Mouse (Mus musculus) neural tube, embryonic 14.5 days (tissue): ENCODE data around the gene Map3k13. TPM values are rescaled to one million over a fixed set of nuclear protein-coding genes. Genes with fewer than 3 reads are reported as not detected.

Source experiments
- ATAC-seq: fragments of 200-750 bp; cut with Nextera tagmentation; 2 replicates; pipeline ENCODE4 v1.8.0; 2017; ENCODE audit warnings: low read depth, mild to moderate bottlenecking, moderate TSS enrichment, moderate library complexity
- H3K27ac ChIP-seq: fragments of 300-500 bp; sonication (generic); 2 replicates; pipeline ENCODE4 v1.5.1; 2014; ENCODE audit warnings: low read depth, mild to moderate bottlenecking, control low read depth, low read length, moderate library complexity, mixed read lengths
- H3K27me3 ChIP-seq: fragments of 300-500 bp; sonication (generic); 2 replicates; pipeline ENCODE4 v1.6.1; 2014; ENCODE audit warnings: low read length; ENCODE audit not compliant: control insufficient read depth, insufficient read depth
- H3K36me3 ChIP-seq: fragments of 300-500 bp; sonication (generic); 2 replicates; pipeline ENCODE4 v1.6.1; 2014; ENCODE audit warnings: low read length, mixed read lengths; ENCODE audit not compliant: control insufficient read depth, insufficient read depth
- H3K4me1 ChIP-seq: fragments of 300-500 bp; sonication (generic); 2 replicates; pipeline ENCODE4 v1.6.1; 2014; ENCODE audit warnings: low read length; ENCODE audit not compliant: control insufficient read depth, insufficient read depth
- H3K4me2 ChIP-seq: fragments of 300-500 bp; sonication (generic); 2 replicates; pipeline ENCODE4 v1.6.1; 2014; ENCODE audit warnings: mild to moderate bottlenecking, low read depth, low read length, control low read depth
- H3K4me3 ChIP-seq: fragments of 300-500 bp; sonication (generic); 2 replicates; pipeline ENCODE4 v1.5.1; 2014; ENCODE audit warnings: low read depth, low read length, control low read depth, mixed read lengths
- H3K9ac ChIP-seq: fragments of 300-500 bp; sonication (generic); replicated peaks from 2 replicates; pipeline ENCODE4 v1.6.1; 2014; ENCODE audit warnings: low read depth, mild to moderate bottlenecking, control low read depth, low read length, mixed read lengths
- H3K9me3 ChIP-seq: fragments of 300-500 bp; sonication (generic); 2 replicates; pipeline ENCODE4 v1.6.1; 2016; ENCODE audit warnings: low read length; ENCODE audit not compliant: control insufficient read depth
- WGBS: fragments of 180-500 bp; shearing (Covaris S2); extraction: QIAGEN DNeasy Blood & Tissue Kit; methylation state at CpG from one replicate; pipeline ENCODE4 v1.1.7; 2014; 5-methylcytosine and 5-hydroxymethylcytosine counted together
- polyA plus RNA-seq: library from polyadenylated mRNA; unstranded; fragments of >200 nt; fragmentation: Nextera tagmentation; extraction: Ambion mirVana; gene quantifications from 2 replicates; pipeline ENCODE4 v1.2.1, GENCODE M21; 2014

Map3k13 gene
- polyA plus RNA-seq, 1 experiment from 2014 or later, result 10.7 TPM

GRCm38 (mm10) chr16:21833970-21834369 is 39.8 kb downstream of the Map3k13 start:
- Histone ChIP-seq H3K36me3 (no peaks in the 10 kb centered on the region), H3K4me2 (no peak overlapping the region), H3K27me3 (no peaks in the 10 kb centered on the region), H3K27ac (no peak overlapping the region), H3K9ac (no peak overlapping the region), H3K4me1 (no peaks in the 10 kb centered on the region), H3K4me3 (no peak overlapping the region), H3K9me3 (no peaks in the 10 kb centered on the region)
- ATAC-seq, result no peak
- 71% methylated on average over 10 of the region's 10 CpGs for WGBS

- H3K36me3 ChIP-seq, result no peaks in the 10 kb centered on the region
- H3K9ac ChIP-seq, result no peak overlapping the region
- H3K4me3 ChIP-seq, result no peak overlapping the region
- no peaks in the 10 kb centered on the region for H3K4me1 ChIP-seq
- no peaks in the 10 kb centered on the region for H3K9me3 ChIP-seq
- H3K27ac ChIP-seq, result no peak overlapping the region
- WGBS, result 89% methylated on average over 8 of the region's 8 CpGs
- H3K4me2 ChIP-seq, result no peak overlapping the region
- H3K27me3 ChIP-seq, result no peaks in the 10 kb centered on the region
- no peak for ATAC-seq
These were observed 40.9 kb downstream of the Map3k13 start for GRCm38 (mm10) chr16:21834866-21835583.

- H3K27me3 ChIP-seq, result no peaks in the 10 kb centered on the region
- H3K27ac ChIP-seq, result no peak overlapping the region
- H3K36me3 ChIP-seq, result no peaks in the 10 kb centered on the region
- H3K4me3 ChIP-seq, result no peak overlapping the region
- ATAC-seq, result no peak
- no peak overlapping the region for H3K4me2 ChIP-seq
- H3K4me1 ChIP-seq, result no peaks in the 10 kb centered on the region
- H3K9me3 ChIP-seq, result no peaks in the 10 kb centered on the region
- 58% methylated on average over 7 of the region's 7 CpGs for WGBS
- no peak overlapping the region for H3K9ac ChIP-seq
These were observed 41.4 kb downstream of the Map3k13 start for GRCm38 (mm10) chr16:21835584-21835931.

- Histone ChIP-seq H3K27ac (no peak overlapping the region), H3K36me3 (no peaks in the 10 kb centered on the region), H3K27me3 (no peaks in the 10 kb centered on the region), H3K4me2 (no peak overlapping the region), H3K4me3 (no peak overlapping the region), H3K4me1 (no peaks in the 10 kb centered on the region), H3K9me3 (no peaks in the 10 kb centered on the region), H3K9ac (no peak overlapping the region)
- whole genome bisulfite sequencing, result 52% methylated on average over 7 of the region's 7 CpGs
- peak; percentile 90 for ATAC-seq
These were observed 42.3 kb downstream of the Map3k13 start for GRCm38 (mm10) chr16:21836311-21837072.

GRCm38 (mm10) chr16:21837694-21838093 is 43.5 kb downstream of the Map3k13 start:
- WGBS, result 83% methylated on average over 6 of the region's 6 CpGs

GRCm38 (mm10) chr16:21845800-21846671 is 51.9 kb downstream of the Map3k13 start:
- ATAC-seq, result peak; percentile 100
- H3K27me3 ChIP-seq, result no peaks in the 10 kb centered on the region
- H3K4me1 ChIP-seq, result peaks cover 11% of the 10 kb centered on the region; the same call in 1 of the 2 replicates
- no peaks in the 10 kb centered on the region for H3K36me3 ChIP-seq
- peak overlapping the region; percentile 93 for H3K27ac ChIP-seq
- under 1% methylated on average over 16 of the region's 16 CpGs for WGBS
- peak overlapping the region; percentile 65 for H3K9ac ChIP-seq
- peak overlapping the region; percentile 48 for H3K4me3 ChIP-seq
- peak overlapping the region; percentile 46 for H3K4me2 ChIP-seq
- H3K9me3 ChIP-seq, result no peaks in the 10 kb centered on the region

More at GRCm38 (mm10) chr16:21837694-21838093, 43.5 kb downstream of the Map3k13 start:
- no peak for ATAC-seq
- H3K9me3 ChIP-seq, result no peaks in the 10 kb centered on the region
- no peaks in the 10 kb centered on the region for H3K36me3 ChIP-seq
- no peak overlapping the region for H3K4me3 ChIP-seq
- no peak overlapping the region for H3K9ac ChIP-seq
- no peaks in the 10 kb centered on the region for H3K27me3 ChIP-seq
- no peak overlapping the region for H3K4me2 ChIP-seq
- H3K27ac ChIP-seq, result no peak overlapping the region
- H3K4me1 ChIP-seq, result no peaks in the 10 kb centered on the region

GRCm38 (mm10) chr16:21848444-21848843 is 54.3 kb downstream of the Map3k13 start:
- 42% methylated on average over 3 of the region's 3 CpGs for WGBS
- H3K36me3 ChIP-seq, result no peaks in the 10 kb centered on the region
- peaks cover 22% of the 10 kb centered on the region for H3K4me1 ChIP-seq
- no peak for ATAC-seq
- H3K9ac ChIP-seq, result no peak overlapping the region
- H3K4me3 ChIP-seq, result no peak overlapping the region
- H3K9me3 ChIP-seq, result no peaks in the 10 kb centered on the region
- no peaks in the 10 kb centered on the region for H3K27me3 ChIP-seq
- H3K4me2 ChIP-seq, result no peak overlapping the region
- no peak overlapping the region for H3K27ac ChIP-seq

GRCm38 (mm10) chr16:21848847-21849246 is 54.7 kb downstream of the Map3k13 start:
- no peak overlapping the region for H3K4me2 ChIP-seq
- 88% methylated on average over 4 of the region's 4 CpGs for WGBS
- no peak overlapping the region for H3K4me3 ChIP-seq
- H3K27ac ChIP-seq, result no peak overlapping the region
- no peaks in the 10 kb centered on the region for H3K36me3 ChIP-seq
- ATAC-seq, result no peak
- H3K27me3 ChIP-seq, result no peaks in the 10 kb centered on the region
- no peak overlapping the region for H3K9ac ChIP-seq
- H3K9me3 ChIP-seq, result no peaks in the 10 kb centered on the region
- peaks cover 26% of the 10 kb centered on the region for H3K4me1 ChIP-seq
